Mouse (Mus musculus) urinary bladder, postnatal 14 days (tissue): ENCODE results near the gene Trappc12.

ENCODE experiments used
- DNase-seq: peaks from one replicate; pipeline ENCODE4 v3.0.0; 2021; ENCODE audit warnings: low spot score

Gene Trappc12

DNA sequence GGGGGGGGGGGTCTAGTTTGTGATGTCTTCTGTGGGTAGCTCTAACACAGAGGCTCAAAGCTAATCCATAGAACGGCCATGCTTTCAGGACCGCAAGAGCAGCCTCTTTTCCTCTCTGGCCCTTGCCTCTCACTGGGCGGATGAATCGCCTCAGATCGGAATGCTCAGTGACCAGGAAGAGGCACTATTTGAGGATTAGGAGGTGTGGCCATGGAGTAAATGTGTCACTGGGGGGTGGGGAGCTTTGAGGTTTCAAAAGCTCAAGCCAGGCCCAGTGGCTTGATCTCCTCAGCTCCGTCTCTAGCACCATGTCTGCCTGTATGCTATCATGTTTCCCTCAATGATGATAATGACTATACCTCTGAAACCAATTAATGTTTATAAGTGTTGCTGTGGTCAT is 61.3 kb downstream of the Trappc12 start:
- DNase-seq: no peak

DNA sequence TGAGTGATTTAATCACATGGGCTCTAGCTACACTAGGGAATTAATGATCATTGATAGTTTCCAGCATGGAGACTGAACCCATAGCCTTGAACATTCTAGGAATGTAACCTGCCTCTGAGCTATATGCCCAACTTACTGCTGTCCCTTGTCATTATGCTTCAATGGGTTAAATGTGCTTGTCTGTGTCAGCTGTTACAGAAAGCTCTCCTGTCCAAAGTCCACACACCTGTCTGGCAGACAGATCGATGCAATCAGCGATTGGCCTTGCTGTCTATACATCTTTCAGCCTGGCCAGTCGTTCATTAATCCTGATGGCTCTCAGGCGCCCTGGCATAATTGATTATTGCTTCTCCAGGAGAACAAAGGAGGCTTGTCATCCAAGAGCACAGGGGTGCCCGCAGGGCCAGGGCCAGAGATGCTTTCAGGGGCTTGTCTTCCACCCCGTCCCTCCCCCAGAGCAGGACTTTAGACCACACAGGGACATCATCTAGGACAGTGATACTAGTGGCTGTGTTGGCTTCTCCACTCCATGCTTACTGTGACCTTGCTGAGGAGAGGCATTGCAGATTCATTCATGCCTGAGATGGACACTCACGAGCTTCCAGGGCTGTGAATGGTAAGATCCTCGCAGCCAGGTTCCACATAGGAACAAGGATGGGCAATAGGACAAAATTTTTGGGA is 63.9 kb downstream of the Trappc12 start:
- DNase-seq: no peak

DNA sequence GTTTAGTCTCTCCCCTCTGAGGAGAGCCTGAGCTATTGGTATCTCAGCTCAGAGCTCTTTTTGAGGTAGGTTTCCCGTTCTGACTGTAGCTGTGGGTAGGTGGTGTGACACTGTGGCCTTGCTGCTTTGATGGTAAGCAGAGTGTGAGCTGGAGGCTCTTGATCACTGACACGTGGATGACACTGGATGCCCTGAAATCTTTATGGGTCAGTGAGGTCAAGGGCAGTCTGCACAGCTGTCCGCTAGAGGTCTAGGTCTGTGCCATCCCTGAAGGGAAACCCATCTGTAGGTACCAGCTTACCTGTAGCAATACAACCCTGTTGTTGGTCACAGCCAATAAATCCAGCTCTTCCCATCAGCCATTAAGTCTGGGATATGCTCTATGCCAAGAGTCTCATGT is 64.5 kb downstream of the Trappc12 start:
- no peak for DNase-seq

DNA sequence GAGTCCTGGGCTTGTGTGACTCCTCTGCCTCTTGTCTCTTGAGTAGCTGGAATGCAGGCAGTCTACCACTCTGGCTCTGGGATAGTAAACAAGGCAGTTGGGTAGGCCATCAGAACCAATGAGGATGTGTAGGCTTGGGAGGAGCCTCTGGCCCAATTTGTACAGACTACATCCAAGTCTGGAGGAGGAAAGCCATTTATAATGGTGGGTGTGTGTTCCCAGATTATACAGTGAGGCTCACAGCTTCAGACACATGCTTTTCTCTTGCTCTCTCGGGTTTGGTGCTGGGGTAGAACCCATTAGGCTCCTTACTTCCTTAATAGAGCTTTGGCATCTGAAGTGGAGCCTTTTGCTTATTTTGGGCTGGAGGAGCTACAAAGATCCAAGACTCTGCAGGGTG is 65.6 kb downstream of the Trappc12 start:
- no peak for DNase-seq

DNA sequence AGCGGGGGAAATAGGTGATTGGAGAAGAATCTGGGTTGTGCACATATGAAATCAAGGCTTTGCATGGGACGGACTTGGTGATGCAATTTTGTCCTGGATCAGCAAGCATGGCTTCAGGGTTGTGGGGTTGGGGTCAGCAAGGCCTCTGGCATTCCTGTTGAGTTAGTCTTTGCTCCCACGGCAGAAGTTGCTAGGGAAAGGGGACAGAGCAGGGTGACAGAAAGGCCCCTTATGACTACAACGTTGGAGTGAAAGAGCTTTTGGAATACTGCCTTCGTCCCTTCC is 74.4 kb downstream of the Trappc12 start:
- no peak for DNase-seq

DNA sequence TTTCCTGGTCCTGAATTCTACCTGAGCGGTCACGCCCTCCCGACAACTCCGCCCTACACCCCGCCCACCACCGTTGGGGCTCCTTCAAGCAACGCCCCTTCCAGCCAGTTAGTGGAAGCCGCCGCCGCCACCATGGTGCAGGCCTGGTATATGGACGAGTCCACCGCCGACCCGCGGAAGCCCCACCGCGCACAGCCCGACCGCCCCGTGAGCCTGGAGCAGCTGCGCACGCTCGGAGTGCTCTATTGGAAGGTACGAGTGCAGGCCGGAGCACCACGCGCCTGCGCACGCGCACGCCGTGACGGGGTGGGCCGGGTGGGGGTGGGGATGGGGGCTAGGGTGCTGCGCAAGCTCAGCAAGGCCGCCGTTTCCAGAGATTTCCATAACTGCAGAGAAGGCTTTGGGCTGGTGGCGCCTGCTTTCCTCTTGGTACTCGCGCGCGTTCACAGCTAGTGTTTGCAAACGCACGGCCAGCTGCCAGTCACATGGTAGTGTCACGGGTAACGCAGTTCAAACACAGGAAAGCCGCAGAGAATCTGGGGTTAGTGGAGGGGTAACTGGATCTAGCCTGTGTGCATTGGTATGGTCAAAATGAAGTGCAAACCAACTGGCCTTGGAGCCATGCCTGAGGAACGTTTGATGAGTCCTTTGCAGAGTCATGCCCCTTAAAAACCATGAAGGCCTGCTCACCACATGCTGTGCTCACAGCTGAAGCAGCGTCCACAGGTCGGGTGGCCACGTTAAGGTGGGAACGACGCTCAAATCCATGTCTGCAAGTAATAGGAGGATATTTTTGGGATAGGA is 74.9 kb downstream of the Trappc12 start, which contains the start of gene Adi1:
Adi1 (plus strand) TSS at position 111 of the 804 bp plus-strand sequence.
- DNase-seq: peak; percentile 85

DNA sequence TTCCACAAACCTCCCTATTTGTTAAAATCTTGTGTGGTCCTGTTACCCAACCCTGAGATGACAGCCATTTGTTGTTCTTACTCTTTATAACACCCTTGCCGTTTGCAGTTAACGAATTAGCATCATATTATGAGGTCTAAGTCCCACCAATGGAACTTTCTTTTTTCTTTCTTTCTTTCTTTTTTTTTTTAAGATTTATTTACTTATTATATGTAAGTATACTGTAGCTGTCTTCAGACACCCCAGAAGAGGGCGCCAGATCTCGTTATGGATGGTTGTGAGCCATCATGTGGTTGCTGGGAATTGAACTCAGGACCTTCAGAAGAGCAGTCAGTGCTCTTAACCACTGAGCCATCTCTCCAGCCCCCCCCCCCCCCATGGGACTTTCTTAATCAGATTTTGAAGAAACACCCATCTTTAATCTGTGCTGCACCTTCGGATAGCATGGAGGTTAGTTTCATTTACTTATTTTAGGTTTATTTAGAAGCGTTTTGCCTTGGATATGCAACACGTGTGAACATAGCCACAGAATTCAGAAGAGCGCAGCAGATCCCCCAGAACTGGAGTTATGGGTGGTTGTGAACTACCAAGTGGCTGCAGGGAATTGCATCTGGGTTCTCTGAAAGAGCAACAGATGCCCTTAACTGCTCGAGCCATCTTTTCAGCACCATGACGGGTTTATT is 76.1 kb downstream of the Trappc12 start:
- DNase-seq: no peak

DNA sequence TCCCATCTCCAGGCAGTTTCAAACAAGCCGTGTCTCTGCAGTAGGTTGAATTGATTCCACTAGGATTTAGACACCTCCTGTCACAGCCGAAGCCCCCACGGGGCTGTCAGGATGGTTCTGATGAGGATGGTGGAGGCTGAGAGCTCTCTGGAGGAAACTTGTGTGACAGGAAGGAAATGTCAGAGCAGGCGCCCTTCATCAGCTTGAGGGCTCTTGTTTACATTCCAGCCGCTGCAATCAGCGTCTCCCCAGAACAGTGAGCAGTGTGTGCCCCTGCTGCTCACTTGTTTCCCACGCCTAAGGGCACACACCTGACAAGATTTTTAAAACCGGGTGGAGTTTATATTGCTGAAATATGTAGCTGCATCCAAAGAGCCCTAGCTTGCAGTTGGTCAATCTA is 83.0 kb downstream of the Trappc12 start:
- DNase-seq: no peak

DNA sequence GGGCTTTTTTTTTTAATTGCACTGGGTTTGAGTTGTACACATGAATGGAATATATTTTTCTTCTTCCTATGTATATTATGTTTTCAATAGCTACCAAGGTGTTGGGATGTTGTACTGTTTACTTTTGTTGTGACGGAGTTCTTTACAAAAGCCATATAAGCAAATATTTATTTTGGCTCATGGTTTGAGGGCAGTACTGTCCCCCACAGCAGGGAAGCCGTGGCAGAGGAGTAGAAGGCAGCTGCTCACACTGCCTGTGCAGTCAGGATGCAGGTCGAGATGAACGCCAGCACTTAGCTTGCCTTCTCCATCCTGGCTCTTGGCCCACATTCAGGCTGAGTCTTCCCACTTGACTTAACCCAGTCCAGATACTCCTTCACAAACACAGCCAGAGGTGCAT is 83.5 kb downstream of the Trappc12 start:
- no peak for DNase-seq

DNA sequence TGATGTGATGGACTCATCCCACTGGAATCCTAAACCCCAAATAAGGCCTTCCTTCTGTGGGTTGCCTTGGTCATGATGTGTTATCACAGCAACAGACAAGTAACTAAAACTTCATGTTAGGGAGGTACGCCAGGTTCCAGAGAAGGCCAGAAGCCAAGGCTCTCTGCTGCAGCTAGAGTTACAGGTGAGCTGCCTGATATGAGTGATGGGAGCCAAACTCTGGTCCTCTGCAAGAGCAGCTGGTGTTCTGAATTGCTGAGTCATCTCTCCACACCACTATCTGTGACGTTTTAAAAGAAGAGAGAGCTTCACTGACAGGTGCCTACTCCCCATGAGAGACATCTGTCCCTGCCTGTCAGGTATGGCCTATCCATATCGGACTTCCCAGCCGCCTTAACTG is 87.6 kb downstream of the Trappc12 start:
- no peak for DNase-seq

DNA sequence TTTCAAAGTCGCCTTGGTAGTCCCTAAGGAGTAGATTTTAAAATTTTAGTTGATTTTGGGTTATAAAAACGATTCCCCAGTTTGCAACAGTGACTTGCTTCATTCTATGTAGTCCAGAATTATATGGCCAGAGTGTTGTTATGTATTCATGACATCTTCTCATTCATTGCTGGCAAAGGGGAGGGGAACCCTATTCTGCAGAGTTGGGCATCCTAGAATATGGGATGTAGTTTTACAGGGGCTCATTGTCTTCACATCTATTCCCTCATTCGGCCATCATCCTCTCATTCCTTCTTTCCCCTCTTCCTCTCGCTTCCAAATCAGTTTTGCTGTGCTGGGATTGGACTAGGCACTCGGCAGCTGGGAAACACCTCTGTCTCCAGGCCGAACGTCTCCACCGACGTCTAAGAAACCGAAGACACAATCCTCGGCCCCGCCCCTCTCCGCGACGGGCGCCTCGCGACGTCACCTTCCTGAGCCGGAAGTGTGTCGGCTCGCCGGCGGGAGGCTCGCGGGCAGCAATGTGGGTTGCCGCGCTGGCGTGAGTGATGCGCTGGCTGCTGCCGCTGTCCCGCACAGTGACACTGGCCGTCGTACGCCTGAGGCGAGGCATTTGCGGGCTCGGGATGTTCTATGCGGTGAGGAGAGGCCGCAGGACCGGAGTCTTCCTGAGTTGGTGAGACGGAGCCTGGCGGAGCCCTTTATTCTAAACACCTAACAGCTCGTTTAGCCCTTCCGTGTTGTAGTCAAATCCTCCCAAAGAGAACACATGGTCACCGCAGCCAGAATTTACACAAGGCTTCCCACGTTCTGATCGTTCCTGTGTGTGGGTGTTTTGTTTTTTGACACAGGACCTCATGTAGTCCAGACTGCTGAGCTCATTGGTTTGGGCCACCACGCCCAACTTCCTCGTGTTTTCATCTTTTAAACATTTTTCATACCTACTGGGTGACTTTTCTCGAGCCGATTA is 100.8 kb downstream of the Trappc12 start, which contains the start of gene Rnaseh1:
Rnaseh1 (plus strand) TSS at position 462 of the 970 bp plus-strand sequence.
- peak; percentile 91 for DNase-seq
